Mouse (Mus musculus): ENCODE measurements around the gene A830005F24Rik.
"Not testable (repeated sequence)": the region's sequence is repeated elsewhere in the genome, so short reads cannot be mapped to it uniquely, and the experiment has no call there.

The A830005F24Rik gene

GRCm38 (mm10) chr13:48513003-48513929 is at the start of gene A830005F24Rik, which contains the start of gene Zfp169:
Gene A830005F24Rik, plus strand, starts transcription at chr13:48513570.
Gene Zfp169, minus strand, starts transcription at chr13:48513451.
- CTCF ChIA-PET = no interaction called here

- CTCF ChIA-PET = no interaction called here
Observed at GRCm38 (mm10) chr13:48464170-48464569, 49.2 kb upstream of the A830005F24Rik start.

GRCm38 (mm10) chr13:48466186-48466585 is 47.2 kb upstream of the A830005F24Rik start:
- CTCF ChIA-PET = no interaction called here

- CTCF ChIA-PET = interaction anchor here (0.6 kb wide), 1 partner anchor 58 kb away, joined by 3 read pairs; no protein-coding TSS in a partner anchor
Observed at GRCm38 (mm10) chr13:48468656-48469180, 44.7 kb upstream of the A830005F24Rik start.

- CTCF ChIA-PET = no interaction called here
Observed at GRCm38 (mm10) chr13:48483606-48484005, 29.8 kb upstream of the A830005F24Rik start.

- CTCF ChIA-PET = no interaction called here
Observed at GRCm38 (mm10) chr13:48490396-48491182, 22.8 kb upstream of the A830005F24Rik start.

GRCm38 (mm10) chr13:48493183-48493582 is 20.2 kb upstream of the A830005F24Rik start:
- CTCF ChIA-PET = no interaction called here

GRCm38 (mm10) chr13:48497693-48498221 is 15.6 kb upstream of the A830005F24Rik start:
- CTCF ChIA-PET = interaction anchor here (0.6 kb wide), 1 partner anchor 34 kb away, joined by 3 read pairs; no protein-coding TSS in a partner anchor

- CTCF ChIA-PET = interaction anchor here (0.6 kb wide), 2 partner anchors 33 to 75 kb away, joined by 3 to 14 read pairs; no protein-coding TSS in a partner anchor
Observed at GRCm38 (mm10) chr13:48498676-48499075, 14.7 kb upstream of the A830005F24Rik start.

GRCm38 (mm10) chr13:48502422-48502821 is 10.9 kb upstream of the A830005F24Rik start:
- CTCF ChIA-PET = no interaction called here

- CTCF ChIA-PET = no interaction called here
Observed at GRCm38 (mm10) chr13:48508661-48509060, 4.7 kb upstream of the A830005F24Rik start.

- CTCF ChIA-PET = interaction anchor here (0.7 kb wide), 1 partner anchor 9 kb away, joined by 4 read pairs; no protein-coding TSS in a partner anchor
Observed at GRCm38 (mm10) chr13:48515861-48516260, 2.5 kb downstream of the A830005F24Rik start.

GRCm38 (mm10) chr13:48519122-48519521 is 5.8 kb downstream of the A830005F24Rik start:
- CTCF ChIA-PET = not testable (repeated sequence)

GRCm38 (mm10) chr13:48525745-48526144 is 12.4 kb downstream of the A830005F24Rik start:
- CTCF ChIA-PET = interaction anchor here (0.6 to 0.7 kb wide), 2 partner anchors 10 to 57 kb away, joined by 3 to 4 read pairs; no protein-coding TSS in a partner anchor

GRCm38 (mm10) chr13:48528123-48528871 is 14.9 kb downstream of the A830005F24Rik start:
- CTCF ChIA-PET = interaction anchor here (1.1 to 2.5 kb wide), 2 partner anchors 43 to 111 kb away, joined by 5 to 22 read pairs; no protein-coding TSS in a partner anchor

GRCm38 (mm10) chr13:48529028-48529427 is 15.7 kb downstream of the A830005F24Rik start:
- CTCF ChIA-PET = interaction anchor here (0.8 to 2.5 kb wide), 3 partner anchors 42 to 111 kb away, joined by 3 to 22 read pairs (median 5); no protein-coding TSS in a partner anchor

GRCm38 (mm10) chr13:48530685-48531084 is 17.3 kb downstream of the A830005F24Rik start:
- CTCF ChIA-PET = no interaction called here

- CTCF ChIA-PET = interaction anchor here (0.6 kb wide), 1 partner anchor 33 kb away, joined by 3 read pairs; no protein-coding TSS in a partner anchor
Observed at GRCm38 (mm10) chr13:48531448-48531847, 18.1 kb downstream of the A830005F24Rik start.

GRCm38 (mm10) chr13:48533441-48533840 is 20.1 kb downstream of the A830005F24Rik start:
- CTCF ChIA-PET = no interaction called here

- CTCF ChIA-PET = no interaction called here
Observed at GRCm38 (mm10) chr13:48540488-48540887, 27.1 kb downstream of the A830005F24Rik start.
